Mouse (Mus musculus): ENCODE data around the gene Ate1. TPM values are rescaled to one million over a fixed set of nuclear protein-coding genes. Genes with fewer than 3 reads are reported as not detected.
"Not testable (repeated sequence)": the region's sequence is repeated elsewhere in the genome, so short reads cannot be mapped to it uniquely, and the experiment has no call there.

The Ate1 gene
- total RNA-seq, 2 experiments from 2014 or later = 69.7 to 71.3 TPM

DNA sequence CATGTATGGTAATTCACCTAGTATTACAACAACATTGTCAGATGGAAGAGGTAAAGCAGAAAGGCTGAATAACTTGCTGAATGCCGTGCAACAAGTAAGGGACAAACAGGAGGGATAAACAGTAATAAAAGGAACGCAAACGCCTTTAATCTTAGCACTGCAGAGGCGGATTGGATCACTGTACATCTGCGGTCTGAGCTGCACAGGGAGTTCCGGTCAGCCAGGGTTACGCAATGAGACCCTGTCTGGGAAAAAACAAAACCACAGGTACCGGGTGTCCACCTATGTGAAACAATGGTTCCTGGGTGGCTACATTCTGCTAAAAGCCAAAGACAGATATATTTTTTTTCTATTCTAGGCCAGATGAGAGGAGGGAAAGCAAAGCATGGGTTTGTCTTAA, 3.3 kb upstream of the Ate1 start:
- no peak for DNase-seq (ENCODE audit: low spot score in 2 of 2)

GRCm38 (mm10) chr7:130520812-130521422, 748 bp upstream of the Ate1 start:
- DNase-seq (ENCODE audit: low spot score in 2 of 2) = no peak

DNA sequence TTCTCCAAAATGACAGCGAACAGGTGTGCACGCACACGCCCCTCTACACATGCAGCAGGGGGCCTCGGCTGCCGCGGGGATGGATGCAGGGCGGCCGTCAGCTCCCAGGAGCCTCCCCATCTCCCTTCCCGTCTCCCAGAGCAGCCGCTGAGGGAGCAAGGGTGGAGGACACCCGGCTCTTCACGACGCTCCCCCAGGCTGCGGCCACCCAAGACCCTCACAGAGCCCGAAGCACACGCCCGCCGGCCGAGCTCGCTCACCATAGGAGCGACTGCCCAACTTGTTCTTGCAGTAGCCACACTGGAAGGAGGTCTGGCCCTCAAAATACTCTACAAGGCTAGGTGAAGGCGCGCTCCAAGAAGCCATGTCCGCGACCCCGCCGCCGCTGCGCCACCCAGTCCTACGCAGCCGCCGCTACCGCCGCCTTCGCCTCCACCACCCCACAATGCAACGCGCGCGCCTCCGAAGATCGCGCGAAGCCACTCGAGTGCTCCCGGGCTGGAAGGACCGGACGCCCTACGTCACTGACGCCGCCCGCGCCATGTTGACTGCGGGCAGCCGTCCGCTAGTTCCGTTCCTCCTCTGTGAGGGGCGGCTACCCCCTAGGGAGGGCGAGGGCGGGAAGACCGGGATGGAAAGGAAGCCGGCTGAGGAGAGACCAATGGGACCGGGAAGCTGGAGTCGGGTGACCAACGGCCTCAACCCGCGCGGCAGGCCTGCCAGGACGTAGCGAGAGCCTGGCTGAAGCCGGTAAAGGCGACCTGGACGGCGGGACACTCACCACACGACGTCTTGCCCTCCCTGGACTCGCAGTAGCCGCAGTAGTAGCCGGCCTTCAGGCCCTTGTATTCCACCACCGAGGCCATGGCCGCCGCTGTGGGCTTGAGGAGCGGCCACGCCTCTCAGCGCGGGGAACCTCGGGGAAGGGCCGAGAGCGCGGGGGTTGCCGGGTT, 797 bp downstream of the Ate1 start:
- DNase-seq (ENCODE audit: low spot score in 2 of 2) = peak; percentile 95 to 97

- peak in 1 of 2 experiments; percentile 33 for DNase-seq (ENCODE audit: low spot score in 2 of 2)
Measured at GRCm38 (mm10) chr7:130518213-130519095, 1.7 kb downstream of the Ate1 start.

- no peak for DNase-seq (ENCODE audit: low spot score in 2 of 2)
Measured at GRCm38 (mm10) chr7:130510243-130510642, 9.9 kb downstream of the Ate1 start.

- no peak for DNase-seq (ENCODE audit: low spot score in 2 of 2)
Measured at GRCm38 (mm10) chr7:130503006-130503405, 17.2 kb downstream of the Ate1 start.

DNA sequence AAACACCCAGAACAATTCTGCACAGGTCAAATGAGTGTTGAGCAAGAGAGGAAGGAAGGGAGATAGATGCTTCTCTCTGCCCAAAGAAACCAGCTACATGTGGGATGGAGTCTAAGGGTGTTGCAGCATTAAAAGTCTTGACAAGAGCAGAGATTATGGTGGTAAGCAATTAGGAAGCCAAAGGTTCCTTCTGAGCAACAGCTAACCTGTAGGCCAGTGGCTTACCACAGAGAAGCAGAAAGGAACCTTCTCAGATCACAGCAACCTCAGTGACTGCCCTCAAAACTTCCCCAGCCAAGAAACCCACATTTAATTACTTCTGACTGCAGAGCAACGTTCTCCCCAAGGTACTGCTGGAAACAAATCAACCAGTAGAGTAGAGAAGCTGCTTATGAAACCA, 18.7 kb downstream of the Ate1 start:
- DNase-seq (ENCODE audit: low spot score in 2 of 2) = no peak

DNA sequence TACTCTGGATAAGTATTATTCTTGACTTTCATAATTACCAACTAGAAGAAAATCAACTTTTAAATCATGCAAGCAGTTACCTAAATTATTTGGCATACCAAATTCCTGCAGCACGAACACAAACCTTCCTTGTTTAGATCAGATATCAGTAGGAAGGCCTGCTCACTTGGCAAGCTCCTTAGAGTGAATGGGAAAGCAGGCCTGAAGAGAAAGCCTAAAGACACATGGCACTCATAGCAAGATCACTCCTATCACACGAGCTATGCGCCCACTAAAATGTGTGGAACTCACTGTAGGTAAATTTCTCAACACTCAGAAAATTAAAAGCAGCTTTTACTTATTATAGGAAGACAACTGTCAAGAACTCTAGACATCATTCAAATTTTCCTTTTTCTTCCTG, 26.8 kb downstream of the Ate1 start:
- no peak for DNase-seq (ENCODE audit: low spot score in 2 of 2)

DNA sequence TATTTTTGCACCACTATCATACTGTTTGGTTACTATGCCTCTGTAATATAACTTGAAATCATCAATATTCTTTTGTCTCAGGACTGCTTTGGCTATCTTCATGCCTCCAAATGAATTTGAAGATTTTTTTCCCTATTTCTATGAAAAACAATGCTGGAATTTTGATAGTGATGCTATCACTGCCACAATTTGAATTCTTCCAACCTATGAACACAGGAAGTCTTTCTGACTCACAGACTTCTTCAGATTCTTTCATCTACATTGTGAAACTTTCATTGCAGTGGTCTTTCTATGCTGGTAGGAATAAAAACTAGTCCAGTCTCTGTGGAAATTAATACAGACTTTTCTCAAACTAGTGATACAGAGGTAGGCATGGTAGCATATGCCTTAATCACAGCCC, 28.1 kb downstream of the Ate1 start:
- DNase-seq (ENCODE audit: low spot score in 2 of 2) = no peak

GRCm38 (mm10) chr7:130479003-130479402, 41.2 kb downstream of the Ate1 start:
- DNase-seq (ENCODE audit: low spot score in 2 of 2) = not testable (repeated sequence)

- DNase-seq (ENCODE audit: low spot score in 2 of 2) = peak; percentile 30 to 86
Measured at GRCm38 (mm10) chr7:130475970-130476369, 44.2 kb downstream of the Ate1 start.

DNA sequence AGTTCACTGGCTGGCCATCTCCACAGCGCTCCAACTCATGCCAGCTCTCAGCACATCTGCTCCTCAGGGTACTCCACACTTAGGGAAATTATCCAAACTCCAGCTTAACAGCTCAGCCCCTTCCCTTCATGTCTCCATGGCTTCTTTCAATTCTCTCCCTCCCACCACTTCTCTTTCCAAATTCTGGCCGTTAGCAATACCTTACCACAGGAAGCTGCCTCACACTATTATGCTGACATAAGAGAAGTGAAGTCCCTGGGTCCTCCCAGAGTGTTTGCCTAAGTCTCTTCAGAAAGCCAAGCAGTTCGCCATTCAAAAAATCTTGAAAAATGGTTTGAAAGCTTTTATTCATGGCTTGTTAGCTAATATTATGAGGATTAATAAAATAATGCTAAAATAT, 46.3 kb downstream of the Ate1 start:
- no peak for DNase-seq (ENCODE audit: low spot score in 2 of 2)

DNA sequence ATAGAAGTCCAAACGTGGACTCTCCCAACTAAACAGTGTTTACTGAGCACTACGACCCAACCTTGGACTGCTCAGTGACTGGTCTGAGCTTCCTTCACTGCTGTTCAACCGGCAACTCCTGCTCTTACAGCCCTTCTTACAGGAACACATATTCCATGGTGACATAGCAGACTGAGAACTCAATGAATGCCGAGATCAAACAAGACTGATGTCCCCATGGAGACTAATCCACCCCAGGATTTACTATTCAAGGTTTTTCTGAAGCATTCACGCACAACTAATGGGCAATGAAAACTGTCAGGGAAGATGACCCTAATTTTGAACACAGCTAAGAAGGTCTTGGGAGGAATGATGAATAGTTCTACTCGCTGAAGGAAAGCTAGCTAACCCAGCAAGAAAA, 47.5 kb downstream of the Ate1 start:
- DNase-seq (ENCODE audit: low spot score in 2 of 2) = no peak

- no peak for DNase-seq (ENCODE audit: low spot score in 2 of 2)
Measured at GRCm38 (mm10) chr7:130471045-130471444, 49.1 kb downstream of the Ate1 start.

GRCm38 (mm10) chr7:130455587-130456246, 64.5 kb downstream of the Ate1 start:
- DNase-seq (ENCODE audit: low spot score in 2 of 2) = no peak

GRCm38 (mm10) chr7:130454226-130454625, 65.9 kb downstream of the Ate1 start:
- no peak for DNase-seq (ENCODE audit: low spot score in 2 of 2)

DNA sequence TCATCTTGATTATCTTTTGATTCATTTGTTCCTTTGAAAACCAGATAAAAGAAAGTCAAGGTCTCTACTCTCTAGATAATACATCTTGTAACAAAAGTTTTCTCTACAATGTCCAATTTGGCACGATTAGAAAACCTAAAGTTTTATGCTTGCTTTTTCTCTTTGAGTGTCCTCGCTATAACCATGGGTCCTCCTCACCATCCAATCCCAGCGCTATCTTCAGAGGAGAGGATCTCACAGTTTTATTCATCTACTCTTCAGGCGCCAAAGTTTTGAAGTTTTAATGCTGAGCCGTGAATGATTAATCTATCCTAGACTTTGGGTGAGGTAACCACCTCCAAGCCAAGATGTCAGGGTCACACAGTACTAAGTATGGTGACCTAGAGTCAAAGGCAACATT, 84.4 kb downstream of the Ate1 start:
- DNase-seq (ENCODE audit: low spot score in 2 of 2) = no peak

GRCm38 (mm10) chr7:130432141-130432540, 88.0 kb downstream of the Ate1 start:
- DNase-seq (ENCODE audit: low spot score in 2 of 2) = no peak

GRCm38 (mm10) chr7:130426586-130426985, 93.6 kb downstream of the Ate1 start:
- no peak for DNase-seq (ENCODE audit: low spot score in 2 of 2)

- DNase-seq (ENCODE audit: low spot score in 2 of 2) = no peak
Measured at GRCm38 (mm10) chr7:130425991-130426390, 94.2 kb downstream of the Ate1 start.

DNA sequence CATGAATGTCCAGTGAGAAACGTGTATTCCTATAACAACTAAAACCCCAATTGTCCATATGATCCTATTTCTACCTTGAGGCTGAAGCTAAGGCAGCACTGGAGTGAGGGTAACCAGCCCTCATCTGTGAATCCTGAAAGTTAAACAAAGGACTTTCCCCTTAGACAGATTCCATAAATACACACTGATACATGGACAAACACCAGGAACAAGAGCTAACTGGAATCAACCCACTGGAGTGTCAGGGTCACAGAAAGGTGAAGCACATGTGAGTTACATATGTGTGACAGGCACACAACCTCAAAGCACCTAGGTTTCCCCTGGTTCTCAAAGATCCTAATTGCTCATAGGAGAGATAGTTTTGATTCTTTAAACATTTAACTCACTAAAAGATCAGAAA, 100.2 kb downstream of the Ate1 start:
- DNase-seq (ENCODE audit: low spot score in 2 of 2) = no peak
